Mouse (Mus musculus): ENCODE results near the gene Olfr575. TPM values are rescaled to one million over a fixed set of nuclear protein-coding genes. Genes with fewer than 3 reads are reported as not detected.

The Olfr575 gene
- total RNA-seq (2023) = not detected

DNA sequence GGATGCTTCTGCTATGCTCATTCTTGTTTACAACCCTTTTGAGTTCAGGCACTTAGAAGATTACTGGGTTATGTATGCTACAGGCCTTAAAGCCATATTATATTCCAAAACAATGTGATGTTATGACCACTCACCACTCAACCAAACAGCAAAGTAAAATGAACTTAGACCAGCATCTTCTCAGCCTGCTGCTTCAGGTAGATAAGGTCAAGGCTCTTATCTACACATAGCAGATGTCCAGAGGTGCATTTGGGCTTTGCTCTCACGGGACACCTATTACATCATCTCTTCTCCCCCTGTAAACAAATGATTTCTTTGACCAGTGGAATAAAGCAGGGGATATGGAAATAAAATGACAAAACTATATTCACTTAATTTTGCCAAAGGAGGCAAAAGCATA, at the start of gene Olfr575:
TSS of gene Olfr575 (minus strand) at position 183 of the 400 bp plus-strand sequence.

DNA sequence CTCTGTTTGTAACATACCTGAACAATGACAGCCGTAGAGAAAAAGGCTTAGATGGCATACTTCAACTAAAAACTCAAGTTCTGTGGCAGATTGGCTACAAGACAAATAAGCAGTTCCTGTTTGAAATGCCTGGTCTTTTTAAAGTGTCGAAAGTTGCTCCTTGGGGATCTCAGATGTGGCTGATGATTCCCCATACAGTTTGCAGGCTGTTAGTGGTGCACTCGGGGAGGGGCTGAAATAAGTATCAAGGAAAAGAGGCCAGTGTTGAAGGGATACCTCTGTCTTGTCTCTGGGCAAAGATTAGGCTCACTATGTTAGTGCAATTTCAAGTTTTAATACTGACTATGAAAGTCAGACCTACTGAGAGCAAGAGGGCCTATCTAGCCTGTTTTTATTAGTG, 30.6 kb upstream of the Olfr575 start, which contains the start of gene Olfr578:
TSS of gene Olfr578 (minus strand) at position 101 of the 400 bp plus-strand sequence.

DNA sequence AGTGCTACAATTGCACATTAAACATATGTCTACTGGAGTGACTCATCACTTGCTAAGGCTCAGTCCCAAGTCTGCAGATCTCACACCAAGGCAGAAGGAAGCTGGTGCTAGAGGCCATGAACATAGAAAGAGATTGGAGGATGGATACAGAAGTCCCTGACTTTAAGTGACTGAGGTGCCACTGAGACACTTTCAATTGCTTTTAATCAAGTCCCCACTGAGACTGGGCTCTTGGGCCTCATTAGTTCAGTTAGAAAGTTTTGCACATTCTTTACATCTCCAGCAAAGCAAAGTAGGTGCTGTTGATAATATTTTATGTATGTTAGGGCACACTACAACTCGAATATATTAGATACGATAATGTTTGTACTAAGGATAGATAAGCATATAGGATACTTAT, 17.3 kb upstream of the Olfr575 start, which contains the start of gene Olfr577:
TSS of gene Olfr577 (minus strand) at position 101 of the 400 bp plus-strand sequence.

DNA sequence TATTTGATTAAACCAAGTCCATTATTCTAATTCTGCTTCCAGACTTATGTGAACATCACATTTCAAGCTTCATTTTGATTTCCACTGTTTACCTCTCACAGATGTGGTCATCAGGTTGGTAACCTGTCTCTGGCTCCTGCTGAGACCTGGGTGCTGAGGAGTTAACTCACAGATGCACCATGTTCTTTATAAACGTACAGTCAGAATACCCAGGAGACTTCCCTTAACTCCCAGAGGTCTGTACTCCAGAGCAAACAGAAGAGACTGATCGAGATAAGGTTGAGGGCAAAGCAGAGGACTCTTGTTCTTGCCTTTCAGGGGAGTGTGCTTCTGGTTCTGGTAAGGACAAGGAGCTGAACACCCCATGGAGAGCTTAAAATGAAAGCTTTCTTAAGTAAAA, 3.8 kb upstream of the Olfr575 start, which contains the start of gene Olfr576:
TSS of gene Olfr576 (plus strand) at position 301 of the 400 bp plus-strand sequence.

DNA sequence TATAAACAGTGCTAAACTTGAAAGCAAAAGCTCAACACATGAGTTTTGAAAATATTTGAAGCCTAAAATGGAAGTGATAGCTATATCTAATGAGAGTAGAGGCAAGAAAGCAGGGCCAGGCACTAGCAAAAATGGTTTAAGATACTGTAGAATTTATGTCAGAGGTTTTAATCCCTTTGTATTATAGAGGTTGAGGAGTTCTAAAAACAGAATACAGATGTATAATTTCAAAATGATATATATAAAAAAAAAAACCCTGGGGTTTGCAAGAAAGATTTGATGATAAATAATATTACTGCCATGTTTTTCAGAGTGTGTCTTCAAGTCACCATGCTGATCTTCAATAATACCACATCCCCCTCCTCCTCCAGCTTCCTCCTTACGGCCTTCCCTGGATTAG, 10.4 kb downstream of the Olfr575 start, which contains the start of gene Olfr574:
TSS of gene Olfr574 (plus strand) at position 301 of the 400 bp plus-strand sequence.

DNA sequence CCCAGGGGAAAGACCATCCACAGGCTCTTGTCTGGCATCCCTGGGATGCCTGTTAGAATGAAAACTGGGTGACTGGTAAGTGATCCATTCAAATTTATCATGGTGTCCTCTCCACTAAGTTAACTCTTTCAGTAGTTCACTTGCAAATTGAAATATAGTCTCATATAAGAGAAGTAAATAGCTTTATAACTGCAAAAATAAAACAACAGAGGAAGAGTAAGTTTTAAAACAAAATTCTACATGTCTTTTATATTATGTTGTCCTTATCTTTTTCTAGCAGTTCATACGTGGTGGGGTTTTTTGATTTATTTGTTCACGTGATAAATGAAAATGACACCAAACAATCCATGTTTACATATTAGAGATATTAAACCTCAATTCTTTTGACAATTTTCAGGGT, 16.1 kb downstream of the Olfr575 start, which contains the start of gene Olfr573-ps1:
TSS of gene Olfr573-ps1 (minus strand) at position 101 of the 400 bp plus-strand sequence.

DNA sequence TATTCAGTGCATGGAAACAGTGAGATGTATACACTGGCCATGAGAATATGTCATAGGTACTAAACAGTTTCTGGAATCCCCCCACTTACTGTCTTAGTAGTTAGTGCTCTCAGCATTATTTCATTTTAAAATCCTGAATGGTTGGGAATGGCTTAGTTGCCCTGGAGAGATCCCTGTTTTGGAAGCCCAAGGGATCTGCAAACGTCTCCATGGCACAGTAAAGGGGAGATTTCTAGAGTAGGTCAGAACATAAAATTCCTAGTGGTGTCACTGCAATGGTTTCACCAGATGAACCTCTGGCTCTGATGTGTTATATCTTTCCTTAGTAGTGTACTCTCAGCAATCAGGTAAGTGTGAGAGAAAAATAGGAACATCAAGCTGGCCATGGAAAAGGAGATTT, 34.5 kb downstream of the Olfr575 start, which contains the start of gene Olfr572:
TSS of gene Olfr572 (plus strand) at position 301 of the 400 bp plus-strand sequence.

DNA sequence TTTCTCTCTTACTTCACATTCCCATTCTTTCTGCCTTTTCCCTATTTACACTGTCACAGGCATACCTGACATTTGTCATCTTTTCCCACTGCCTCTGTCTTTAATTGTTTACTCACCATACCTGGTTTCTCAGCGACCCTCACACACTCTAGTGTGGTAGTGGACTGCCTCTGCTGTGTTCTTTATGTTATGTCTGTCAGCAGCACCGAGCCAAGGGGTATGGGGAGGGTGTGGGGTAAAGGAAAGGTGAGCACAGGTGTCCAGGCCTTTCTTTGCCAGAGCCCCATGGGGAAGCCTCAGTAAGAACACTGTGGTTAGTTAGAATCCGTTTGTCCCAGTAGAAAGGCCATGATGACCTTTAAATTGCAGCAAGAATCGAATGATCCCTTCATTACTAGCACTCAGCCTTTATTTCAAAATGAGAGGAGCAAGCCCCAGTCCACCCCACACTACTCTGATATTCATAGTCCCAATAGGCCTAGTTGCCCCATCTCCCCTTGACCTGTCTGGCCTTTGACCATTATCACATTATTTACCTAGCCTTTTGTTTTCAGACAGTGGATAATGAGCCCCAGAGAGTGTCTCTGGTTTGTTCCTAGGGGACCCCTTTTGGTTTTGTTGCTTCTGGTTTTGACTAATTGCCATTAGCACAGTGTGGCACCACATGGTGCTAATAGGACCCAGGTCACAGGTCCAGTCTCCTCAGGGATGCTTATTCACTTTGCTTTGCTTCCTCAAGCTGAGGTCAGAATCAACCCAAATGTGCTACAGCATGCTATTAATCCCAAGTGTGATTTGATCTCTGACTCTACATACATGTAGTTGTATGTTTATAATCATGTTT, 41.3 kb downstream of the Olfr575 start, which contains the start of gene Olfr571:
TSS of gene Olfr571 (minus strand) at position 505 of the 844 bp plus-strand sequence.

Other genes starting within 250 kb of the Olfr575 start
- gene Olfr33, start 239.7 kb downstream of the Olfr575 start, total RNA-seq (2023) = not detected
- gene Olfr559, start 231.3 kb downstream of the Olfr575 start, total RNA-seq (2023) = not detected
- not detected for gene Olfr560, start 199.4 kb downstream of the Olfr575 start, total RNA-seq (2023)
- gene Olfr78, start 199.3 kb downstream of the Olfr575 start, total RNA-seq (2023) = not detected
- not detected for gene Olfr561, start 187.6 kb downstream of the Olfr575 start, total RNA-seq (2023)
- not detected for gene Olfr564, start 155.3 kb downstream of the Olfr575 start, total RNA-seq (2023)
- gene Olfr566, start 100.0 kb downstream of the Olfr575 start, total RNA-seq (2023) = not detected
- gene Olfr568, start 81.7 kb downstream of the Olfr575 start, total RNA-seq (2023) = not detected
- gene Olfr569, start 67.9 kb downstream of the Olfr575 start, total RNA-seq (2023) = not detected
- gene Olfr570, start 64.2 kb downstream of the Olfr575 start, total RNA-seq (2023) = not detected
- gene Olfr571, start 41.2 kb downstream of the Olfr575 start, total RNA-seq (2023) = not detected
- gene Olfr572, start 34.4 kb downstream of the Olfr575 start, total RNA-seq (2023) = not detected
- gene Olfr573-ps1, start 16.2 kb downstream of the Olfr575 start, total RNA-seq (2023) = not detected
- not detected for gene Olfr574, start 10.3 kb downstream of the Olfr575 start, total RNA-seq (2023)
- gene Olfr576, start 3.9 kb upstream of the Olfr575 start, total RNA-seq (2023) = not detected
- not detected for gene Olfr577, start 17.2 kb upstream of the Olfr575 start, total RNA-seq (2023)
- gene Olfr578, start 30.5 kb upstream of the Olfr575 start, total RNA-seq (2023) = not detected
- not detected for gene Olfr582, start 79.2 kb upstream of the Olfr575 start, total RNA-seq (2023)
- not detected for gene Olfr583, start 92.5 kb upstream of the Olfr575 start, total RNA-seq (2023)
- gene Olfr584, start 123.1 kb upstream of the Olfr575 start, total RNA-seq (2023) = not detected
- not detected for gene Olfr585, start 138.9 kb upstream of the Olfr575 start, total RNA-seq (2023)
- gene Olfr586, start 166.9 kb upstream of the Olfr575 start, total RNA-seq (2023) = not detected
- not detected for gene Olfr588-ps1, start 182.1 kb upstream of the Olfr575 start, total RNA-seq (2023)
- not detected for gene Olfr589, start 197.6 kb upstream of the Olfr575 start, total RNA-seq (2023)
- not detected for gene Olfr591, start 219.6 kb upstream of the Olfr575 start, total RNA-seq (2023)
- gene Olfr592, start 226.0 kb upstream of the Olfr575 start, total RNA-seq (2023) = not detected

Measured in monocyte, adult 59 days (primary cell).